Mouse (Mus musculus): ENCODE data around the gene Pdxp. TPM values are rescaled to one million over a fixed set of nuclear protein-coding genes. Genes with fewer than 3 reads are reported as not detected.

Gene Pdxp
- polyA plus RNA-seq, 1 experiment from 2014 or later, result 4.2 TPM

DNA sequence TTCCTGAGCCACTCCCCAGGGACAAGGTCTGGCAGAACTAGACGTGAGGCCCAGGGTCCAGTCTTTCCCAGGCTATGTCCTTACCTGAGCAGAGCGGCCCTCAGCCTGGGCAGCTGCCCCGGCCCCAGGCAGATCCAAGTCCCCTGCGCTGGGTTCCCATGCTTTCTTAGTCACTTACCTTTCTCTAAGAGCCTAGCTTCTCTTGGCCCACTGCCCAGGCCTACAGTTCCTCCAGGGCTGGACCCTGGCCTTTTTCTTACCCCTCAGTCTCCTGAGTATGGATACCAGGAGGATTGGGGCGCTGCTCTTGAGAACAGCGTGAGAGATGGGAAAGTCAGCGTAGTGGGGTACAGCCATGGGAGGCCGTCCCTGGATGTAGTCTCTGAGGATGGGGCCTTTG, 33.3 kb upstream of the Pdxp start:
- Histone ChIP-seq H3K4me1 (replicated peaks; ENCODE audit: control insufficient read depth, insufficient read depth, low read length) (peaks cover 7% of the 10 kb centered on the region; the same call in 1 of the 2 replicates), H3K27ac (ENCODE audit: low read depth, low read length) (no peak overlapping the region), H3K4me2 (replicated peaks; ENCODE audit: low read depth) (no peak overlapping the region), H3K36me3 (ENCODE audit: control insufficient read depth, insufficient read depth) (peaks cover 58% of the 10 kb centered on the region), H3K27me3 (replicated peaks; ENCODE audit: control insufficient read depth, insufficient read depth, low read length) (no peaks in the 10 kb centered on the region), H3K4me3 (ENCODE audit: low read depth, low read length) (no peak overlapping the region), H3K9ac (ENCODE audit: low read depth, low read length) (no peak overlapping the region), H3K9me3 (ENCODE audit: control insufficient read depth) (no peaks in the 10 kb centered on the region)
- TF ChIP-seq CTCF (IDR thresholded peaks at IDR 0.05; ENCODE audit: low read depth), result no peak
- WGBS, result 92% methylated on average over 8 of the region's 8 CpGs
- ATAC-seq, result no peak

DNA sequence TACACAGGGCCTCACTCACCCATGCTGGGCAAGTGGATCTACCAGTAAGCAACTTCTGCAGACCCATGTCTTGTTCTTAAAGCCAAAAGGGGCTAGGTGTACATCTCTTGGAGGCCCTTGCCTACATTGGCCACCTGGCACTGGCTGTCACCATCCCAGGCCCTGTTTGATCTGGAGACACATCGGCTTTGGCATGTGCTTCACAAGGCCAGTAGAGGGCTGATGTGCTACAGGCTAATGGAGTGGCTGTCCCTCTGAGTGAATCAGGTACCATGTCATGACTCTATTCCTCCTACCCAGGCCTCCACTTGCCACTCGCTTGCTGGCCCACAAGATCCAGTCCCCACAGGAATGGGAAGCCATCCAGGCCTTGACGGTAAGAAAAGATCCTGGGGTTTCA, 31.9 kb upstream of the Pdxp start:
- Histone ChIP-seq H3K4me2 (replicated peaks; ENCODE audit: low read depth) (no peak overlapping the region), H3K9me3 (ENCODE audit: control insufficient read depth) (no peaks in the 10 kb centered on the region), H3K4me1 (replicated peaks; ENCODE audit: control insufficient read depth, insufficient read depth, low read length) (peaks cover 7% of the 10 kb centered on the region; the same call in 1 of the 2 replicates), H3K27ac (ENCODE audit: low read depth, low read length) (no peak overlapping the region), H3K27me3 (replicated peaks; ENCODE audit: control insufficient read depth, insufficient read depth, low read length) (no peaks in the 10 kb centered on the region), H3K4me3 (ENCODE audit: low read depth, low read length) (no peak overlapping the region), H3K9ac (ENCODE audit: low read depth, low read length) (no peak overlapping the region), H3K36me3 (ENCODE audit: control insufficient read depth, insufficient read depth) (peaks cover 72% of the 10 kb centered on the region)
- no peak for ATAC-seq
- TF ChIP-seq CTCF (IDR thresholded peaks at IDR 0.05; ENCODE audit: low read depth), result peak; percentile 36
- 82% methylated on average over 3 of the region's 3 CpGs for WGBS

DNA sequence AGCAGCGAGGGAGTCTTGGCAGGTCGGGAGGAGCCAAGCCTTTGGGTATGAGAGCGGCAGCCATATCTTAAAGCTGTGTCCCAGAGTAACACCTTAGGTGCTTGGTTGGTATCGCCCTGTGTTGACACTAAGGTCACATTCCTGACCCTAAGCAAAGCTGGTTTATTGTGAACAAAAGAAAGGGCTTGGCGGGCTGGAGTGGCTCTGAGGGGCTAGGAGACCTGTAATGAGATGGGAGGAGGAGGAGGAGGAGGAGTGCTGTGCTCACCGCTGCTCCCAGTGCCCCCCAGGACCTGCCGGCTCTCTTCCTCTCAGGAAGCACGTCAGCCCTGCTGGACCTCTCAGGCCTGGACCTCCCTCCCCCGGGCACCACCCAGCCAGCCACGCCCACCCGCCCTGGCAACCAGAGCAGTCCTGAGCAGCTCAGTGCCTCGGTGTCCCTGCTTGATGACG, 24.3 kb upstream of the Pdxp start:
- no peak for TF ChIP-seq CTCF (IDR thresholded peaks at IDR 0.05; ENCODE audit: low read depth)
- Histone ChIP-seq H3K4me2 (replicated peaks; ENCODE audit: low read depth) (no peak overlapping the region), H3K36me3 (ENCODE audit: control insufficient read depth, insufficient read depth) (peaks cover 90% of the 10 kb centered on the region), H3K9me3 (ENCODE audit: control insufficient read depth) (no peaks in the 10 kb centered on the region), H3K4me1 (replicated peaks; ENCODE audit: control insufficient read depth, insufficient read depth, low read length) (no peaks in the 10 kb centered on the region), H3K4me3 (ENCODE audit: low read depth, low read length) (no peak overlapping the region), H3K9ac (ENCODE audit: low read depth, low read length) (no peak overlapping the region), H3K27ac (ENCODE audit: low read depth, low read length) (no peak overlapping the region), H3K27me3 (replicated peaks; ENCODE audit: control insufficient read depth, insufficient read depth, low read length) (no peaks in the 10 kb centered on the region)
- WGBS, result 30% methylated on average over 12 of the region's 13 CpGs
- no peak for ATAC-seq

DNA sequence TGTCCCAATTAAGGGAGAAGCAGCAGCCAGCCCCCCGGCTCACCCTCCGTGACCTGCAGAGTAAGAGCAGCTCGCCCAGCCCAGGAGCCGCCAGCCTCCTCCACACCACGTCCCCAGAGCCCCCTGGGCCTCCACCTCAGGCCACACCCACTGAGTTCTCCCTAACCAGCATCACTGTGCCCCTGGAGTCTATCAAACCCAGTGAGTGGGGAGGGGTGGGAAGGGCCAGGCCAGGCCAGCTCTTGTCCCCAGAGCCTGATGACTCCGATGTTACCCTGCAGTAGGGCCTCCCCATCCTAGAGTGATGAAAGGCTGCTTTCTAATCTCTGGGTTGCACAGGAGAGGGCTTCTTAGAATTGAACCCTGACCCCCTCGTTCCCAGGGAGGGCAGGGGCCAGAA, 21.3 kb upstream of the Pdxp start:
- no peaks in the 10 kb centered on the region for H3K27me3 ChIP-seq (replicated peaks; ENCODE audit: control insufficient read depth, insufficient read depth, low read length)
- no peak overlapping the region for H3K27ac ChIP-seq (ENCODE audit: low read depth, low read length)
- H3K4me2 ChIP-seq (replicated peaks; ENCODE audit: low read depth), result no peak overlapping the region
- no peak overlapping the region for H3K9ac ChIP-seq (ENCODE audit: low read depth, low read length)
- peaks cover 66% of the 10 kb centered on the region for H3K36me3 ChIP-seq (ENCODE audit: control insufficient read depth, insufficient read depth)
- WGBS, result 31% methylated on average over 7 of the region's 7 CpGs
- TF ChIP-seq CTCF (IDR thresholded peaks at IDR 0.05; ENCODE audit: low read depth), result no peak
- no peak overlapping the region for H3K4me3 ChIP-seq (ENCODE audit: low read depth, low read length)
- ATAC-seq, result no peak
- peaks cover 4% of the 10 kb centered on the region for H3K4me1 ChIP-seq (replicated peaks; ENCODE audit: control insufficient read depth, insufficient read depth, low read length)
- no peaks in the 10 kb centered on the region for H3K9me3 ChIP-seq (ENCODE audit: control insufficient read depth)

DNA sequence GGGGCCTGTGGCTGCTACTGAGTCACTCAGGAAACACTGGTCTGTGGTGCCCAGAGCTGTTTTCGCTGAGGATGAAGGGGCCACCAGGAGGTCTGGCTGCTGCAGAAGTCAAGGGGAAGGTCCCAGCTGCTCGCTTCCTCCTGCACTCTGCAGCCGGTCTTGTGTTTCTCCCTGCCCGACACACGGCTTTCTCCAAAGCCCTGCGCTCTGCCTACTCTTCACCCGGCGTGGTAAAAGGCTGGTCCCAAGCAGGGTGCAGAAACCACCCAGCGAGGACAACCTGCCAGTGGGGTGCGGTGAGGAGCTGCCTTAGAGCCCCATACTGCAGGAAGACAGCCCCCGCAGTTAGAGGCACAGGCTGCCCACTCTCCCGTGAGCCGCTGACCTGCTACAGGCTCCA, 19.0 kb upstream of the Pdxp start:
- WGBS, result 76% methylated on average over 13 of the region's 13 CpGs
- no peak overlapping the region for H3K9ac ChIP-seq (ENCODE audit: low read depth, low read length)
- TF ChIP-seq CTCF (IDR thresholded peaks at IDR 0.05; ENCODE audit: low read depth), result no peak
- no peak for ATAC-seq
- H3K4me1 ChIP-seq (replicated peaks; ENCODE audit: control insufficient read depth, insufficient read depth, low read length), result peaks cover 7% of the 10 kb centered on the region
- H3K27me3 ChIP-seq (replicated peaks; ENCODE audit: control insufficient read depth, insufficient read depth, low read length), result no peaks in the 10 kb centered on the region
- H3K36me3 ChIP-seq (ENCODE audit: control insufficient read depth, insufficient read depth), result peaks cover 49% of the 10 kb centered on the region
- no peak overlapping the region; the same call in 1 of the 2 replicates for H3K27ac ChIP-seq (ENCODE audit: low read depth, low read length)
- H3K4me2 ChIP-seq (replicated peaks; ENCODE audit: low read depth), result no peak overlapping the region
- no peak overlapping the region for H3K4me3 ChIP-seq (ENCODE audit: low read depth, low read length)
- H3K9me3 ChIP-seq (ENCODE audit: control insufficient read depth), result no peaks in the 10 kb centered on the region

DNA sequence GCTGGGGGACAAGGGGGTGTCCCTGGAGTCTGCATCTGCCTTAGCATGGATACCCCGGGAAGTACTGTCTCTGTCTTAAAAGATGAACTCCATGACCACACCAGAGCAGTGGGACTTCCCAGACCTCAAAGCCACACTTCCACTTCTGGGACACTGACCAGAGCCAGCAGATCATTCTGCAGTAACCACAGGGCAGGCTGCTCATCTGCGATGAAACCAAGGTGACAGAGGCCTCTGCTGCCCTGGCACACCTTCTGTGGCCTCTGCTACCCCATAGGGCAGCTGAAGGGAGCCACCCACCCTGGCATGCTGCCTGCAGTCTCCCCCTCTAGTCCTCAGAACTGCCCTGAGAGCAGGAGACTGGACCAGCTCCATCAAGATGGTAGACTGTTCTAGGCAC, 18.0 kb upstream of the Pdxp start:
- Histone ChIP-seq H3K27ac (ENCODE audit: low read depth, low read length) (no peak overlapping the region), H3K9ac (ENCODE audit: low read depth, low read length) (no peak overlapping the region), H3K36me3 (ENCODE audit: control insufficient read depth, insufficient read depth) (peaks cover 40% of the 10 kb centered on the region), H3K4me2 (replicated peaks; ENCODE audit: low read depth) (no peak overlapping the region), H3K4me1 (replicated peaks; ENCODE audit: control insufficient read depth, insufficient read depth, low read length) (peaks cover 14% of the 10 kb centered on the region), H3K9me3 (ENCODE audit: control insufficient read depth) (no peaks in the 10 kb centered on the region), H3K4me3 (ENCODE audit: low read depth, low read length) (no peak overlapping the region), H3K27me3 (replicated peaks; ENCODE audit: control insufficient read depth, insufficient read depth, low read length) (no peaks in the 10 kb centered on the region)
- no peak for ATAC-seq
- 81% methylated on average over 2 of the region's 2 CpGs for WGBS
- no peak for TF ChIP-seq CTCF (IDR thresholded peaks at IDR 0.05; ENCODE audit: low read depth)

DNA sequence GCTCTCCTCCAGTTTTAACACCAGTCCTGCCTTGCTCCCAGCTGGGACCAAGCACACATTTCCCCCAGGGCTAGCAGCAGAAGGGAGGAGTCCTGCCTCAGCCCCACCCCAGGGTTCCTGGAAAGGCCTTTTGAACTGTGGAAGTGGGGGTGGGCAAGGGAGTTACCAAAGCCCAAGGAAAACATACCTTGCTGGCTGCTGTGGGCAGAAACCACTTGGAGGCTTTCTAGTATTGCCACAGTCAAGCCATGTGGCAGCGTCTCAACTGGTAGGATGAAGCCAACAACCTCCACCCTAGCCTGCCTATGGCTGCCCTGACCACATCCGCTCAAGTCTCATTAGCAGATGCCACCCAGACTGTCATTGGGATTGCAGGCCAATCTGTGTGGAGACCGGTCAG, 17.6 kb upstream of the Pdxp start:
- TF ChIP-seq CTCF (IDR thresholded peaks at IDR 0.05; ENCODE audit: low read depth), result no peak
- no peaks in the 10 kb centered on the region for H3K9me3 ChIP-seq (ENCODE audit: control insufficient read depth)
- no peak overlapping the region for H3K27ac ChIP-seq (ENCODE audit: low read depth, low read length)
- H3K27me3 ChIP-seq (replicated peaks; ENCODE audit: control insufficient read depth, insufficient read depth, low read length), result no peaks in the 10 kb centered on the region
- WGBS, result 78% methylated on average over 3 of the region's 3 CpGs
- no peak for ATAC-seq
- peaks cover 36% of the 10 kb centered on the region for H3K36me3 ChIP-seq (ENCODE audit: control insufficient read depth, insufficient read depth)
- H3K4me1 ChIP-seq (replicated peaks; ENCODE audit: control insufficient read depth, insufficient read depth, low read length), result peaks cover 14% of the 10 kb centered on the region
- H3K9ac ChIP-seq (ENCODE audit: low read depth, low read length), result no peak overlapping the region
- H3K4me2 ChIP-seq (replicated peaks; ENCODE audit: low read depth), result no peak overlapping the region
- H3K4me3 ChIP-seq (ENCODE audit: low read depth, low read length), result no peak overlapping the region
